Mouse (Mus musculus) cerebellum, postnatal 36 days (tissue): ENCODE data around the gene Mat2a.
"Not testable (repeated sequence)": the region's sequence is repeated elsewhere in the genome, so short reads cannot be mapped to it uniquely, and the experiment has no call there.

Experiments
- DNase-seq, 2 experiments: peaks; one replicate each; pipeline ENCODE4 v3.0.0; 2021 to 2022; ENCODE audit warnings: mixed read lengths in 2 of 2

The Mat2a gene

DNA sequence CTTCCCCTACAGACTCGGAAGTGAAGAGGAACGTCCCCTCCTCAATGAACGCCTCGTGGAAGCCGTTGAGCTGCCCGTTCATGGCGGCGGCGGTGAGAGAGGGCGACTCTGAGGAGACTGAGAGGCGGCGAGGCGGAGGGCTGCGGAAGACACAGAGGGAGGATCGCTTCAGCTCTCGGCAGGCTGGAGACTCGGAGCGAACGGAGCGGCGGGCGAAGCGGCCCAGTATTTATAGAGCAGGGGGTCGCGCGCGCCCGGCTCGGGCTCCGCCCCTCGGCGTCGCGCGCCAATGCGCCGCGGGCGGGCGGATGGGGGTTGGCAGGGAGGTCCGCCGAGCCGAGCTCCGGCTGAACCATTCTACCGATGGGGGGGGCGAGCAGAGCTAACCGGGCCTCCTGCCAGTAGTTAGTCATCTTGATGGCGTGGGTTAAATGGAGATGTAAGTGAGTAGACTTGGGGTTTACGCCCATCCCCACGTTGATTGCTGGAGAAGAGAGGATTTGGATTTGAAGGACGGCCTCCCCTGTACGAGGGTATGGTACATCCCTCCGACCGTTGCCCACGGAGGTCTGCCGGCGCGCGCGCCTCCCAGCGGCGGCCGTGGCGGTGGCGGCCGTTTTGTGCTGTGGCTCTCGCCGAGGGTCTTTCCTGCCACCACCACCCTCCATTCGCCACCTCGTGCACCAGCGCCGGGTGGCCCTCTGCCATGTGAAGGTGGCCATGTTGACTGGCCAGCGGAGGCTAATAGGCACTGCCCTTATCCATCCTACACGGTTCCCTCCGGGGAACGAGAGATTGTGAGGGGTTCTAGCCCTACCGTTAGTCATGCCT, at the start of gene Mat2a:
TSS of gene Mat2a (minus strand) at position 204 of the 831 bp plus-strand sequence.
- peak; percentile 93 for DNase-seq

DNA sequence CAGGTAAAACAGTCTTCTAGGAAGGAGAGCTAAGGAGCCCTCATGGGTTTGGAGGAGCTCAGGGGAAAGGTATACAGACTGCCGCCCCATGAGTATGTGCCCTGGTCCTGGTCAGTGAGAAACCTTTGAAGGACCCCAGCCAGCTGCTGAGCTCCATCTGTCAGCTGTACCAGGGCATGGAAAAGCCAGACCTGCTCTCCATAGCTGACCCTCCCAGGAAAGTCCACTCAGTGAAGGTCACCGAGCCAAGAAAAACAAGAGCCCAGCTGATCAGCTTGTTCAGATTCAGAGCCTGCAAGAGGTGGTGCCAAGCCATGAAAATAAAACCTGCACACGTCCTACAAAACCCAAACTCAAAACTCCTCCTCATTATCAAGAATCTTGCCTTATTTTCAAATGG, 49.5 kb upstream of the Mat2a start:
- DNase-seq = no peak

DNA sequence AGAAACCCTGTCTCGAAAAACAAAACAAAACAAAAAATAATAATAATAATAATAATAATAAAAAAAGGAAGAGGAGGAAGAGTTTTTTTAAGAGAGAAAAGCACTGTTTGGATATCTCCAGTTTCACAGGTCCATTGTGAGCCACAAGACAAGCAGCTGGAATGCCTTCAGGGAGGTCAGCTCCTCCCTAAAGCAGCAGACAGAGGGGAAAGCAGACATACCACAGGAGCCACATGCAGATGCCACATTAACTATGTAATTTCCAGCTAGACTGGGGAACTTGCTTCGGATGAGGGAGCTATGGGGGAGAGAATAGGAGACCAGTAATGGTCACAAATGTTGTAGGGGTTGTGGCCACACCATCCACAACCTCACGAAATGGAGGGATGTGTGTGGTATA, 47.9 kb upstream of the Mat2a start:
- no peak for DNase-seq

DNA sequence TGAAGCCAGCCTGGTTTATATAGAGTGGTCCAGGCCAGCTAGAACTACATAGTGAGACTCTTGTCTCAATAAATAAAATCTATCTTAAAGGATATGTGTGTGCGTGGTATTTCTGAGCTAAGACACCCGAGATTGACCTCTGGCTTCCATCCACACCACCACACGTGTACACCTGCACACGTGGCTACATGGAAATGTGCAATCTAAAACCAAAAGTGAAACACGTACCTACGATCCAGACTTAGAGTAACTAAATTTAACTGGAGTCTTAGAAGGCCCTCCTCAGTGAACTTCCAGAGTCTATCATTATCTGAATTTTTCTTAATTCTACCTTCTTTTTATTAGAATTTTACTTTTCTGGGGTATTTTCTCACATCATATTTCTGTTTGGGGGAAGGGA, 46.9 kb upstream of the Mat2a start:
- DNase-seq = no peak

DNA sequence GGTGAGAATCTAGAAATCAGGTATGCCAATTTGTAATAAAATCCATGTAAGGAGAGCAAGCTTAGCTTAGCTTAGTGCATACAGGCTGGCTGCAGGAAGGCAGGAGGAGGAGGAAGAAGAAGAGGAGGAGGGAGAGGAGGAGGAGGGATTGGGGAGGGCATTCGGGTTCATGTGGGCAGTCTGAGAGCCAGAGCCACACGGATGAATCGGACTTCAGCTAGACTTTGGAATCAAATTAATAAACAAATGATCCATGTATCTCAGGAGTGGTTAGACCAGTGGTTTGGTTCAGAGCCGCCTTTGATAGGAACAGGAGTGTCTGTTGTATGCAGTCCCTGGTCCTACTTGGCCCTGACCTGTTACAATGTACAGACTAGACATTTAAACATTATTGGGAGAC, 45.5 kb upstream of the Mat2a start:
- DNase-seq = no peak

DNA sequence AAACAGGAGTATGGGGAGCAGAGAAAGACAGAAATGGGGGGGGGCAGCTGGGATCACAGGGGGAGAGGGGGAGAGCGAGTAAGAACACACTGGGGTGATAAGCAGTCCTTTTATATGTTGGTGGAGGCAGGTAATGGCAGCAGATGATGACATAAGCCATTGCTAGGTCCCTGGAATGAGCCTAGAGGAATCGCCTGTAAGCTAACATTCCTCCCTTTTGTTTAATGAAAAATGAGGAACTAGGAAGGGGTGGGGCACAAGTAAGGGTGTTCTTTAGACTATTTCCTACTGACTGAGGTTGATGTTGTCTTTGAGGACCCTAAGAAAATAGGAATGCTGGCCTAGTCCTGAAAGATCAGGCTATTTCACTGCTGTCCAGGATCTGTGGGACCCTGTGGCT, 42.8 kb upstream of the Mat2a start:
- DNase-seq = no peak

DNA sequence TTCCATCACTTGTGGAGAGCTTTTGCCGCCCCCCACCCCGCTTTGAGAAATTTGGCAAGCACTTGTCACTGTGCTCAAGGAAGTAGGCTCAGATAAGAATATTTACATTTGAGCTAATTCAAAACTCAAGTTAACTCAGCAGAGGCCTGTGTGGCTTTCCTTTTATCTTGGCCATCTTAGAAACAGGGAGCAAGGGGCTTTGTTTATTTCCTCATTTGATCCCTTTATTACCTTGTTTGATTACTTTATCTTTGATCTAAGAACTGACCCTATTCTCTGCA, 41.0 kb upstream of the Mat2a start:
- DNase-seq = no peak

DNA sequence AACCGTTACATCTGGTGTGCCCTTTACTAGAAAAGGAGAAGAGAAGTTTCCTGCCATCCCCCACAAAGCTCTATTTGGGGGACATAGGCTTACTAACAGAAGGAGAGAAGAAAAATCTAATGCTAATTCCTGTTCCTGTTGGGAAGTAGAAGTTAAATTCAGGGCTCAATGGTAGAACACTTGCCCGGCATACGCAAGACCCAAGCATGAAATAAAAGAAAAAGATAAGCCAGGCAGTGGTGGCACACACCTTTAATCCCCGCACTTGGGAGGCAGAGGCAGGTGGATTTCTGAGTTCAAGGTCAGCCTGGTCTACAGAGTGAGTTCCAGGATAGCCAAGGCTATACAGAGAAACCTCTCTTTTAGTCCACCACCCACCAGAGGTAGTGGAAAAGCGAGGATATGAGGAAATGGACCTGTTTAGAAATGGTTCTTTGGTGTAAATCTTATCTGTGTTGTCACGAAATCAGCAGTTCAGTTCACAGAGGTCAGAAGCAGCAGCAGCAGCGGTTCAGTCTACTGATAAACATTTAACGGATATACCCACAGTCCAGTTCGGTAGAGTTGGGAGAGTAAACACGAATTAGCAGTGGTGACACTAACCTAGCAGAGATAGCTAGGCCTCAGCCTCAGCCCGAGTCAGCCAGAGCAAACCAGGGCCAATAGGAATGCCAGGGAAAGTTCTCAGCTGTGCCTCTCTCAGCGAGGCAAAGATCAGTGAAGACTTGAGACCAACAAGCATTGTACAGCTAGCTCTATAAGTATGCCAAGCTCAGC, 40.5 kb upstream of the Mat2a start:
- DNase-seq = no peak

DNA sequence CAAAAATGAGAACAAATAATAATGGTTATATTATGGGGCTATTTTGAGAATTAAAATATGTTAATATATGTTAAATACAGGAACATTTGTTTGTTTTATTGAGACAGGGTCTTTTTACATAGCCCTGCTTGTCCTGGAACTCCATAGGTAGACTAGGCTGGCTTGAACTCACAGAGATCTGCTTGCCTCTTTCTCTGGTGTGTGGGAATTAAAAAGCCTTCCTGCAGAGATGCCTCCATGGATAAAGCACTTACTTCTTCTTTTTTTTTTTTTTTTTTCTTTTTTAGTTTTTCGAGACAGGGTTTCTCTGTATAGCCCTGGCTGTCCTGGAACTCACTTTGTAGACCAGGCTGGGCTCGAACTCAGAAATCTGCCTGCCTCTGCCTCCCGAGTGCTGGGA, 39.3 kb upstream of the Mat2a start:
- DNase-seq = not testable (repeated sequence)

DNA sequence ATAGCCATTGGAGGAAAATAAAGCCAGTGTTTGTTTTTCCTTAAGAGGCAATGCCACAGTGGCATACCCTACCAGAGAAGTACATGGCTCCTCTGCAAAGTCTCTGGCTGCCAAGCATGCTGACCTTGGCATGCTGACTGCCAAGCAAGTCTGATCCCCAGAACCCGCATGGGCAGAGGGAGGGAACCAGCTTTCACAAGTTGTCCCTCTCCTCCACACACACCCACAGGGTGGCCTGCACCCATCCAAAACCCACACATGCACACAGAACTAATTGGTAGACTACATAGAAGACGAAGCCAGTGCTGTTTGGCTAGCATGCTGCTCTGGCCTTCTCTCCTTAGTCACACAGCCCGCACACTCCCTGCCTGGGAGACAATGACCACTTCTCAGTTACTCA, 38.3 kb upstream of the Mat2a start:
- no peak for DNase-seq

DNA sequence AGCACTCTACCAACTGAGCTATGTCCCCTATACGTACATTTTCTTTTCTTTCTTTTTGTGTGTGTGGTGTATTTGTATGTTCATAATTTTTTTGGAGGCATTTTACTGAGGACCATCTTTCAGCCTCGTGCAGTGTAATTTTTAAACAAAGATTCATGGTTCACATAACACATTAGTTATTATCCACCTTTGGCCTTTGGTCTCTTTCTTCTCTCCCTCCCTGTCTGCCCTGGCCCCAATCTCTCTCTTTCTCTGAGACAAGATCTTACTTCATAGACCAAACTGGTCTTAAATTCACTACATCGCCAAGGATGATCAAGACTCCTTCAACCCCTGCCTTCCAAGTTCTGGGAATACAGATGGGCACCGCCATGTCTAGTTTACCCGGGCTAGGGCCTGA, 37.5 kb upstream of the Mat2a start:
- DNase-seq = no peak

DNA sequence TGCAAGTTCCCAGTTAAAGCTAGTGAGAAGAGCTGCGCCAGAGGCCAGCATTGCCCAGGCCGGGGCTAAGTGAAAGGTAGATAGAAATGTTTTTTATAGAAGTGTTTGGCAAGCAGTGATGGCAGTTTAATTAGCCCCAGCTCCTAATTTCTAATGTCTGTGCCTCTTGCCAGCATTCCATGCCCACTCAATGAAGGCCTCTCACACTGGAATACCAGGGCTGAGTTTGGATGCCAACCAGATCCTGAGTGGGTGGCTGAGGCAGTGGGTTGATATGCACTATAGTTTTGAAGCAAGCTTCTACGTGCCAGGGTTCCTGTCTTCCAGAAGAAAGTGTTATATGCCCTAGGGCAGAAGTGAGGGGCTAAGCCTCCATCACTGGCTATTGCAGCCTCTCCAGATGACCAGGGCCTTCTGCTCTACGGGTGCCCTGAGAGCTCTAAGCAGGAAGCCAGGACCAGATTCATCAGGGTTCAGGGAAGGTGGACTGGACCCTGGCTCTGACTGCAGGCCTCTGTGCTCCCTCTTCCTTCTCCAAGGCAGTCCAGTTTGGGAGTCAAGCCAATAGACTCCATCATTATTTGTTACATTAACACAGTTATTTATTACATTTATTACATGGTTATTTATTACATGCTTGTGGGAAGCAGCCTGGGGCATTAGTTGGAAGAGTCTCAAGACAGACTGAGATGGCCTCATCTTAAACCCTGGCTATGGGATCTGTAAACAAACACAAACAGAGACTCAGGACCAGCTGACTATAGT, 36.0 kb upstream of the Mat2a start:
- no peak for DNase-seq

DNA sequence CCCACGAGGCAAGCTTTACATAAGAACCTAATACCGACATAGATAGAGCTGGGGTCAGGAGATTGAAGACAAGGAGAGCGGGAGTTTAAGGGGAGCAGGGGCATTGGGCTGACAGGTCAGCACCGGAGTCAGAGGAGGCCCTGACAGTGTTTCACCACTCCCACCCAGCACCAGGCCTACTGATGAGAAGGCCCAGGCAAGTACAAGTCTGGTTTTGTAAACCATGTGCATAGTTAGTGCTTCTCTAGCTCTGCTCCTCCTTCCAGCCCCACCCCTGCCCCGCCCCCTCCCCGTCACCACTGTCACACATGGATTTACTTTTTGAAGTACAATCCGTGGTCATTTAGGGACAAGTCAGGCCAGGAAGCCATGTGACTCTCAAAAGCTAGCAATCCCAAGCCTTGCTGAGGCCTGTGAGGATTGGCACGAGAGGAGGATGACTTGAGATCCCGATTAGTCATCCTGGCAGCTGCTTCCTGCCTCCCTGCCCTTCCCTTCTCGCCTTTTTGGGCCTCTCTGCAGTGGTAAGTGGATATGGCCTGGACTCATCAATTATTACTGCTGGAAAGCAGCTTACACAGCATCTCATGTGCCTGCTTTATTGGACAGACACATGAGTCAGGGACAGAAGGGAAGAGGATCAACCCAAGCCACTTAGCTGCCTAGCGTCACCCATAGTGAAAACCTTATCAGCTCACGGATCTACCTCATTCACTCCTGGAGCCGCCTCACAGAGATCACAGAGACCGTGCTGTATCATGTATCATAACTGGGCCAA, 34.1 kb upstream of the Mat2a start:
- no peak for DNase-seq

DNA sequence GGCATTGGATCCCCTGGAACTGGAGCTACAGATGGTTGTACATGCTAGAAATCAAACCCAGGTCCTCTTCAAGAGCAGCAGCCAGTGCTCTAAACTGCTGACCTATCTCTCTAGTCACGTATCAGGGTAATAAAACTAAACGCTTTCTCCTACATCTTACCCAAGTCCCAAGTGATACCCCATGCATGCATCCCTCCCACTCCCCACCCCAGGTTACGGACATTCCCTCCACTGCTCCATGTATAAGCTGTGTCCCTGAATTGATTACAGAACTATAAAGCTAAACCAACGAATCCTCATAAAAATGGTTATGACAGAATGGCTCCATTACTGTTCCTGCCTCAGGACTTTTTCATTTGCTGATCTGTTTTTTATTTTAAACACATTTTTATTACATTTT, 26.8 kb upstream of the Mat2a start:
- DNase-seq = no peak

DNA sequence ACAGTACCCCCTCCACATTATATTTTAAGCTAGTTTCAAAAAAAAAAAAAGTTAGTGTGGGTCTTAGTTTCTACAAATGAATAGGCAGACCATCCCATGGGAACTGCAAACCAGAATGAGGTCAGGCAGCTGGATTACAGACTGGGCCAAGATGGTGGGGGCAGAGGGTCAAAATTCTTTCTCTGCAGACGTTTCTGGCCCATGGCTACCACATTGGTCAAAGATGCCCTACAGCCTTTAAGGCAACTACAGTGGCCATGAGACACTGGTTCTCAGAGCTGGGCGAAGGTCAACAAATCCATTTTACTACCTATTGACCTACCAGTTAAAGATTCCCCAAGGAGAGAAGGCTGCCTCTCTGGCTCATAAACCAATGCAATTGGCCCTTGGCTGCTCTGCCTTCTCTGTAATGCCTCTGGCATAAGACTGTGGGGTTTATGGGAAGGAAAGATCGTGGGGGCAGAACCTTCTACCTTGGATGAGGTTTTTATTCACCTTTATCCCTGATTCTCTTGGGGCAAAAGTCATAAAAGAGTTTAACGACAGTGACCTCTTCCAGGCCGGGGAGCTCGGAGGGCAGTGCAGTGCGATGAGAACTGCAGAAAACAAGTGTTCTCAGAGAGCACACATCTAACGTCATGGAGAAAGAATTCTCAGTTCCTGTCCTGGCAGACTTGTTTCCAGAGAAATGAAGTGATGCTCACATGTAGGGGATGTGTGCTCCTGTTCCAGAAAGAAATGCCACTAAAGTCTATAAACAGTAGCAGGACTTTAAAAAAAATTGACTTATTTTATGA, 26.2 kb upstream of the Mat2a start:
- no peak for DNase-seq

DNA sequence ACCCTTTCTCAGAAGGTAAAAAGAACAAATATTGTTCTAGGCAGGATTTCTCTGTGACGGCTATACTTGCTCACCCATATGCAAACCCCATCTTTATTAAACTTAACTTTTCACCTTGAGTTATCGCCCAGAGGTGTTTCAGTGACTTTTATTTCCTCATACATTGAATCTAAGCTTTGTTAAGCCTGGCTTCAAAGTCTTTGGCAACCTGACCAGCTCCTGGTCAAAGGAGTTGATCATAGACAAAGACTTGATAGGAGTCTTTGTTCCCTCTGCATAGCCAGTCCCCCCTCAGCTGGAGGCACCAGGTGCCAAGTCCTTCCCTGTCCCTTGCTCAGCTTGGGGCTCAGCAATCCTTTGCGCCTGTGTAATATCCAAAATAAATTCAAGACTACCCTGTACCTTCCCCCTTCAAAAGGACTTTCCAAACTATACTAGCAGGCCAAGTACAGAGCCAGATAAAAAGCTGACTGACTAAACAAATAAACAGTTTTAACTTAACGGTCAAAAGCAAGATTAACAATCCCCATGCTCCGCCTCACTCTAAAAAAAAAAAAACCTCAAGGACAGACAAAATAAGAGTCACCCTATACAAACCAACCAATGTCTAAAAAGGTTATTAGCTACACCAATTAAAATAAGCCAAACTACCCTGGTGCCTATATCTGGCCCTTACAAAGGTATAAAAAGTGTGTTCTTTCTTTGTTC, 23.3 kb upstream of the Mat2a start:
- DNase-seq = not testable (repeated sequence)

DNA sequence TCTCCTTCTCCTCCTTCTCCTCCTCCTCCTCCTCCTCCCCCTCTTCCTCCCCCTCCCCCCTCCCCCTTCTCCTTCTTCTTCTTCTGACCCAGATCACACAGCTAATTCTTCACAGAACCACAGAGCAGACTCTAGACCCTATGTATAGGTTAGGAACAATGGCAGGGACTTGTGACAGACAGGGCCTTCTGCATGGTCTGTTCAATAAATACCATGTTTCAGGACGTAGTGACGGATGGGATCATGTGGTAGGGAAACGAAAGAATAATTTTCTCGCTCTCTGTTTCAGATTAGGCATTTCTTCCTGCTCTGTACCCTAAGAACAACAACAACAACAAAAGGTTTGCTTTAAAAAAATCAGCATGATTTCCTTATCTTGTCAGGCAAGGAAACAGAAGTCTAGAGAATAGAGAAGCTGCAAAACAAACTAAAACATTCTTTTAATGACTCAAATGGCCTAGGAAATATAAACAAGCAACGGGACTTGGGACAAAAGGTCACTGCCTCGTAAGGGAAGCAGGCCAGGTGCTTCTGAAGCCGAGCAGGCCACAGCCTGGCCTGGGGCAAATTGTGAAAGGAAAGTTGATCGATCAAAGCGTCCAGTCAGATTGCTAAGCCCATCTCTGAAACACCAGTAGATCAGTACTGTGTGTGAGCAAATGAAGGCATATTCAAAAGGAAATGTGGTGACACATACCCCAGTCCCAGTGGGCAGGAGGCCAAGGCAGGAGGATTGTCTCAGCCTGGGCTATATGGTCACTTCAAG, 20.9 kb upstream of the Mat2a start:
- no peak for DNase-seq

DNA sequence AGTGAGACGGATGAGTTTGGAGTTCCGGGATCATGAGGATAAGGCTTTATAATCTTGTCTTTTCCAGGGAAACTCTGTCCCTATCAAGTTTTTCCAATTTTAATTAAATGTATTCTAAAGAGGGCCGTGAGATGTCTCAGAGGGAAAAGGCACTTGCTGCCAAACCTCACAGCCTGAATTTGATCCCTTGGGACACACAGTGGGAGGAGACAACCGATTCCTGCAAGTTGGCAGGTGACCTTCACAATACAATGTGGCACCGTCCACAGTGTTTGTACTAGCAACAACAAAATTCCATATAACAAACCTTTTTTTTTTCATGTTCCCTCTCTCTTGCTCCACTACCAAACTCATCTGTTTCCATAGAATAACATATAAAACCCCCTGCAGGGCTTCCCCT, 19.6 kb upstream of the Mat2a start:
- DNase-seq = no peak

DNA sequence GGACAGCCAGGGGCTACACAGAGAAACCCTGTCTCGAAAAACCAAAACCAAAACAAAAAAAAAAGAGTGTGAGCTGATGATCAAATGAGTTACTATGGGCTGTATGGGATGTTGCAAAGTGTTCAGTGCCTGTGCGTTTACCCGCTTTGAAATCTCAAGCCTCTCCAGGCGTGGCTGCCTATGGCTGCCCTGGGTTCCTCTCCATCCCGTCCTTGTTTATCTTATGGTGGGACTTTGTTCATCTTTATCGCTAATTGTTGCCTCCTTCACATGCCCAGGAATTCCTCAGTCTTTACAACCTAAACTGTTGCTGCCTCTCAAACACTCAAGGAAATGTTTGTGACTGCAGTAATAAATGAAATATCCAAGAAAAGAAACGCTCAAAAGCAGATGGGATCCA, 19.1 kb upstream of the Mat2a start:
- DNase-seq = no peak

DNA sequence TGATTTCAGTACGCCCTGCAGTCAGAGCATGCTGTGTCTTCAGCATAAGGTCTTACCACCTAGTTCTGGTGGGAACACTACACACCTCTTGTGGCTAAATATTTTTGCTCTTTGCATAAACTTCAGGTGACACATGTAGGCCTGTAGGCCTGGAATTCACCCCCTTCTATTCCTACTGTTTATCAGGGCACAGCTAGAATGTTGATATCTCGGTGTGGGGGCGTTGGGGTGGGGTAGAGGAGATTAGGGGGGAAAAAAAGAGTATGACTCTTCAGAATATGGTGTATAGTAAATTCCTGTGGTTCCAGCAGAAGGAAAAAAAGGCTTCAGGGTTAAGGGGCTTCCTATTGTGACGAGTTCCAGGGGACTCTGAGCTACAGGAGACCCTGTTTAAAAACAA, 17.2 kb upstream of the Mat2a start:
- no peak for DNase-seq
